Mouse (Mus musculus) thymus, adult 2 months (tissue): Measurements from ENCODE around the gene Arhgap19.

ENCODE experiments used
- CTCF ChIP-seq: fragments of 200-500 bp; IDR thresholded peaks from 2 replicates; pipeline ENCODE4 v1.5.1; 2012; ENCODE audit warnings: mild to moderate bottlenecking, control low read depth, low read length, moderate library complexity, borderline replicate concordance; ENCODE audit not compliant: control insufficient read depth, poor library complexity, insufficient read depth; ENCODE audit errors: extremely low read depth
- POLR2A ChIP-seq: fragments of 200-500 bp; IDR thresholded peaks from 2 replicates; pipeline ENCODE4 v1.6.1; 2012; ENCODE audit warnings: mild to moderate bottlenecking, low read length, control low read depth, moderate library complexity; ENCODE audit not compliant: control insufficient read depth, poor library complexity, insufficient read depth; ENCODE audit errors: extremely low read depth

GRCm38 (mm10) chr19:41791384-41791783, 10.5 kb downstream of the Arhgap19 start:
- TF ChIP-seq POLR2A: no peak
- TF ChIP-seq CTCF: no peak
